Mouse (Mus musculus) hindbrain, embryonic 16.5 days (tissue): ENCODE results near the gene Slc38a2. TPM values are rescaled to one million over a fixed set of nuclear protein-coding genes. Genes with fewer than 3 reads are reported as not detected.

Experiments used
- ATAC-seq: fragments of 200-750 bp; cut with Nextera tagmentation; 2 replicates; pipeline ENCODE4 v1.8.0; 2017; ENCODE audit warnings: moderate TSS enrichment, moderate library complexity
- H3K27ac ChIP-seq: fragments of 300-500 bp; sonication (generic); 2 replicates; pipeline ENCODE4 v1.5.1; 2014; ENCODE audit warnings: low read depth, mild to moderate bottlenecking, control low read depth, low read length, moderate library complexity
- H3K27me3 ChIP-seq: fragments of 300-500 bp; sonication (generic); replicated peaks from 2 replicates; pipeline ENCODE4 v1.6.1; 2014; ENCODE audit warnings: low read length; ENCODE audit not compliant: control insufficient read depth, insufficient read depth
- H3K36me3 ChIP-seq: fragments of 300-500 bp; sonication (generic); 2 replicates; pipeline ENCODE4 v1.6.1; 2014; ENCODE audit warnings: mild to moderate bottlenecking, low read length, moderate library complexity, mixed read lengths; ENCODE audit not compliant: control insufficient read depth, insufficient read depth
- H3K4me1 ChIP-seq: fragments of 300-500 bp; sonication (generic); 2 replicates; pipeline ENCODE4 v1.6.1; 2014; ENCODE audit warnings: low read depth, low read length; ENCODE audit not compliant: control insufficient read depth, insufficient read depth
- H3K4me2 ChIP-seq: fragments of 300-500 bp; sonication (generic); 2 replicates; pipeline ENCODE4 v1.6.1; 2014; ENCODE audit warnings: mild to moderate bottlenecking, low read length, control low read depth, moderate library complexity
- H3K4me3 ChIP-seq: fragments of 300-500 bp; sonication (generic); 2 replicates; pipeline ENCODE4 v1.5.1; 2014; ENCODE audit warnings: mild to moderate bottlenecking, low read length, control low read depth, moderate library complexity
- H3K9ac ChIP-seq: fragments of 300-500 bp; sonication (generic); 2 replicates; pipeline ENCODE4 v1.6.1; 2014; ENCODE audit warnings: low read depth, mild to moderate bottlenecking, control low read depth, low read length, moderate library complexity
- H3K9me3 ChIP-seq: fragments of 300-500 bp; sonication (generic); 2 replicates; pipeline ENCODE4 v1.6.1; 2014; ENCODE audit warnings: mild to moderate bottlenecking, low read length, moderate library complexity; ENCODE audit not compliant: control insufficient read depth
- WGBS: fragments of 180-500 bp; shearing (Covaris S2); extraction: QIAGEN DNeasy Blood & Tissue Kit; methylation state at CpG from one replicate; pipeline ENCODE4 v1.1.7; 2014; 5-methylcytosine and 5-hydroxymethylcytosine counted together
- polyA plus RNA-seq: library from polyadenylated mRNA; unstranded; fragments of >200 nt; fragmentation: Nextera tagmentation; extraction: Ambion mirVana; gene quantifications from 2 replicates; pipeline ENCODE4 v1.2.1, GENCODE M21; 2015

Gene Slc38a2
- polyA plus RNA-seq, 1 experiment from 2014 or later = 87.4 TPM

DNA sequence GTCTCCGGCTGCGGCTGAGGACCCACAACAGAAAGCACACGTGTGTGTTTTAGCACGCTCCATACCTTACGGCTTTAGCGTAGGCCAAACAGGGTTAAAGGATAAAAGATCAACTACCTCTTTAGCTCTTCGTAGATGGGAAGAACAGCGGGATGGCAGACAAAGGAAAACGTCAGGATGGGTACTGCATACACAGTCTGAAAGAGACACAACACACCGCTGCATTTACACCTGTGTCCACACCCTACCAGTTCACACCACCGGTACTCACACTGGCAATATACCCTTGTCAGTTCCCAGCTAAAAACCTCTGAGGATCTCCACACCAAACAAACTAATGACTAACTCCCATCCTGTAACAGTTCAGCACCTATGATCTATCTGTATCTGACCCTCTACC lies 7.1 kb downstream of the Slc38a2 start:
- H3K4me3 ChIP-seq = no peak overlapping the region
- no peak for ATAC-seq
- H3K4me2 ChIP-seq = no peak overlapping the region
- no peaks in the 10 kb centered on the region for H3K9me3 ChIP-seq
- peaks cover 18% of the 10 kb centered on the region for H3K4me1 ChIP-seq
- peaks cover 63% of the 10 kb centered on the region for H3K36me3 ChIP-seq
- no peaks in the 10 kb centered on the region for H3K27me3 ChIP-seq
- no peak overlapping the region for H3K27ac ChIP-seq
- WGBS = 89% methylated on average over 11 of the region's 11 CpGs
- H3K9ac ChIP-seq = no peak overlapping the region

DNA sequence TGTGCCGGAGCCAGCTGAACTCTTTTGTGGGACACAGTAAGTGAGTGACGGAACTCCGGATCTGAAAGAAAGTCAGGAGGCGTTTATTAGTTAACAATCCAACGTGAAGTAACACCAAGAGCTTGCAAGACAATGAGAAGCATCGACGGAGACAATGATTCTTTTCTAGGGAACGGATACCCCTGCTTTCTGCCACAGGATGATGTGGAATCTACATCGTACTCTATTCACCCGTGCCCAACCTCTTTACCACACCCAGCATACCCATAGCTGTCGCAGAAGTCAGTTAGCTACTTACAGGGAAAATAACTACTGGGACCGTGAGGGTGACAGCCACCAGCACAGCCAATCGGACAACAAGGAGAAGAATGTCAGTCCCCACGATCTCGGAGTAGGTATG lies 8.1 kb downstream of the Slc38a2 start:
- Histone ChIP-seq H3K4me1 (peaks cover 7% of the 10 kb centered on the region), H3K9ac (no peak overlapping the region), H3K27ac (no peak overlapping the region), H3K27me3 (no peaks in the 10 kb centered on the region), H3K4me2 (no peak overlapping the region), H3K36me3 (peaks cover 66% of the 10 kb centered on the region), H3K9me3 (no peaks in the 10 kb centered on the region), H3K4me3 (no peak overlapping the region)
- WGBS = 89% methylated on average over 15 of the region's 15 CpGs
- ATAC-seq = no peak

DNA sequence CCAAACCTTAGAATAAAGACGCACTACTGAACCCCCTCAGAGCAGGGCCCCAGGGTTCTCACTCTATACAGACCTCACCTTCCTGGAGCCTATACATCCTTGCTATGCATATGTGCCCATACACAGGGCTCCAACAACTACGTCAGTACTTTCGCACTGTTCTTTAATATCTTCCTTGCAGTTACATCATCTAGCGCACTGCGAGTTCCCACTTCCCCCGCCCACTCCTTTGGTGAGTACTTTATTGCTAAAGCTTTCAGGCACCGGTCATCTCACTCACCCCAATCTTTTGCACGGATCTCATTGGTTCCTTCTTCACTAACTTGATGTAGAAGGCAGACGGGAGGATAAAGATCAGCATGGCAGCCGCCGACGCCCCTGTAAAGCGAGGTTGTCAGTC lies 8.7 kb downstream of the Slc38a2 start:
- no peaks in the 10 kb centered on the region for H3K9me3 ChIP-seq
- no peak overlapping the region for H3K9ac ChIP-seq
- no peak overlapping the region for H3K4me2 ChIP-seq
- H3K27ac ChIP-seq = no peak overlapping the region
- ATAC-seq = no peak
- peaks cover 66% of the 10 kb centered on the region for H3K36me3 ChIP-seq
- peaks cover 3% of the 10 kb centered on the region; the same call in 1 of the 2 replicates for H3K4me1 ChIP-seq
- H3K27me3 ChIP-seq = no peaks in the 10 kb centered on the region
- no peak overlapping the region for H3K4me3 ChIP-seq
- 92% methylated on average over 13 of the region's 13 CpGs for WGBS

DNA sequence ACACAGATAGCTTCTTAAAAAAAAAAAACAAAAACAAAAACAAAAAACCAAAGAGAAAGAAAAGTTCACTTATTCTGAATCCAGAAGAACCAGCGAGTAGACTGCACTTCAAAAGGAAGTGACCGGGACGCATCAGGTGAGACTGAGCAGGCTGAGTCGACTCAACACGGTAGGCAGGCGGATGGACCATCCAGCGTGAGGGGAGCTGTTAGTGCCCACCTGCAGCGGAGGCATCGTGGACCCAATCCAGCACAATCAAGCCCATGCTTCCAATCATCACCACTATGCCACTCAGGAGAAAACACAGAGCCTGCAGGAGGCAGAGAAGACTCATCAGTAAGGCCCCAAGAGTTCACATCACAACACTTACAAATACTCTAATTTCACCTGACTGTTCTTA lies 9.6 kb downstream of the Slc38a2 start:
- H3K4me3 ChIP-seq = no peak overlapping the region
- peaks cover 61% of the 10 kb centered on the region for H3K36me3 ChIP-seq
- H3K9me3 ChIP-seq = no peaks in the 10 kb centered on the region
- no peak overlapping the region for H3K4me2 ChIP-seq
- no peaks in the 10 kb centered on the region; the same call in 1 of the 2 replicates for H3K4me1 ChIP-seq
- WGBS = 88% methylated on average over 9 of the region's 9 CpGs
- H3K27me3 ChIP-seq = no peaks in the 10 kb centered on the region
- H3K9ac ChIP-seq = no peak overlapping the region
- H3K27ac ChIP-seq = no peak overlapping the region
- ATAC-seq = no peak

DNA sequence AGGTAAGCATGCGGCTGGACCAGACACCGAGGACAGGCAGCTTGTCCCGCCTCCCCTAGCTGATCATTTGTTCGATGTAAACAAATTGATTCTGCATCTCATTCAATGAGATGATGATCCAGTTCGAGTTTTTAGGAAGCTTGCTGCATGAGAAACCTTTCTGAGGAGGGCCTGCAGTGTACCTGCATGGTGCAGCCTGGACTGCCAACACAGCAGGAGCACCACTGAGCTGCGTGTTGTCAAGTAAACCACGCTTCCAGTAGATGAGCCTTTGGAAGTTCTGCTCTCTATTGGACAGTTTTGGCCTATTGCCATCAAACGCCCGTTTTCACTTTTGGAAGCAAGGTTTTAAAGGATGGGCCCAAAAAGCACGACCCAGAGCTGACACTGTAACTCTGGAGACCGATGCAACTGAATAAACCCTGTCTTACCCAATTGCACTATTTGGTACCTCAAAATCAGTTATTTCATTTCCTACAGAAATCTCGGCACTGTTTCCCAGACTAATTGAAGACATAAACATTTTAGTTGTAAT lies 10.7 kb downstream of the Slc38a2 start:
- no peaks in the 10 kb centered on the region; the same call in 1 of the 2 replicates for H3K4me1 ChIP-seq
- H3K36me3 ChIP-seq = peaks cover 54% of the 10 kb centered on the region
- WGBS = 74% methylated on average over 12 of the region's 12 CpGs
- no peak overlapping the region for H3K4me2 ChIP-seq
- no peaks in the 10 kb centered on the region for H3K9me3 ChIP-seq
- no peak overlapping the region for H3K27ac ChIP-seq
- no peak for ATAC-seq
- no peak overlapping the region for H3K9ac ChIP-seq
- H3K4me3 ChIP-seq = no peak overlapping the region
- no peaks in the 10 kb centered on the region for H3K27me3 ChIP-seq

DNA sequence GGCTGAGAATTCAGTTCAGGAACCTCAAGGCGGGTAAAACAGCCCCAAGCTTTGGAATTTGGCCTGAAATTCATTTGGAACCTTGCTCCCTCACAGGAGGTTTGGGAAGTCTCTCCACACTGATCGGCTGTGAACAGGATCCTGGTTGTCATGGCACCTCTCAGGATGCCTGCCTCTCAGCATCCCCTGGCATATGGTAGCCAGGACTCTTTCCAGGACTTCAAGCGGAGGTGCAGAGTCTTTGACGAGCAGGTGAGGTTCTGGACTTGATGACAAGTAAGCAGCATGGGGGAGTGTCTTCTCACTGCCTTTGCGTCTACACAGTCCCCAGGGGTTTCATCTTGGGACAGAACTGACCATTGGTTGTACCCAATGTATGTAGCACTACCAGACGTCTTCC lies 11.5 kb downstream of the Slc38a2 start:
- 0 out of 2 replicates have a peak, but pooled peaks have one; percentile 22 for ATAC-seq
- WGBS = 70% methylated on average over 6 of the region's 6 CpGs
- no peak overlapping the region for H3K9ac ChIP-seq
- no peaks in the 10 kb centered on the region for H3K27me3 ChIP-seq
- no peaks in the 10 kb centered on the region for H3K9me3 ChIP-seq
- no peak overlapping the region for H3K27ac ChIP-seq
- no peaks in the 10 kb centered on the region for H3K4me1 ChIP-seq
- H3K4me3 ChIP-seq = no peak overlapping the region
- H3K36me3 ChIP-seq = peaks cover 46% of the 10 kb centered on the region
- H3K4me2 ChIP-seq = no peak overlapping the region

DNA sequence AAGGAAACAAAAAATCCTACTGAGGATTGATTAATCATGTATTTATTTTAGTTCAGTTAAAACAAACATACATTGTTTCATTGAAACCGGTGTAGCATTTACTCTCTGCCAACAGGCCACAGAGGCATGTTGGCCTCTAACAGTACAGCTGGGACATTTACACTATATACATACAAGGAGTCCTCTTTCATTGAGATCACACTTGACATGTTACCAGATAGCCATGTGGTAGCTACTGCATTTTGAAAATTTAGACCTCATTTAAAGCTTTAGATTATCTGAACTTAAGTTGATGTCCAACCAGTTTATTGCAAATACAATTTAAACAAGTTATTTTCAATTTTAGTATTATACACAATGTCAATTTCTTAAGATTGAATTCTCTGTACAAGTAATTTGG lies 12.2 kb downstream of the Slc38a2 start:
- H3K4me1 ChIP-seq = no peaks in the 10 kb centered on the region
- no peak overlapping the region for H3K4me3 ChIP-seq
- H3K9ac ChIP-seq = no peak overlapping the region
- no peaks in the 10 kb centered on the region for H3K27me3 ChIP-seq
- no peaks in the 10 kb centered on the region for H3K9me3 ChIP-seq
- WGBS = 51% methylated on average over 1 of the region's 1 CpGs
- H3K27ac ChIP-seq = no peak overlapping the region
- H3K4me2 ChIP-seq = no peak overlapping the region
- peaks cover 39% of the 10 kb centered on the region for H3K36me3 ChIP-seq
- no peak for ATAC-seq

DNA sequence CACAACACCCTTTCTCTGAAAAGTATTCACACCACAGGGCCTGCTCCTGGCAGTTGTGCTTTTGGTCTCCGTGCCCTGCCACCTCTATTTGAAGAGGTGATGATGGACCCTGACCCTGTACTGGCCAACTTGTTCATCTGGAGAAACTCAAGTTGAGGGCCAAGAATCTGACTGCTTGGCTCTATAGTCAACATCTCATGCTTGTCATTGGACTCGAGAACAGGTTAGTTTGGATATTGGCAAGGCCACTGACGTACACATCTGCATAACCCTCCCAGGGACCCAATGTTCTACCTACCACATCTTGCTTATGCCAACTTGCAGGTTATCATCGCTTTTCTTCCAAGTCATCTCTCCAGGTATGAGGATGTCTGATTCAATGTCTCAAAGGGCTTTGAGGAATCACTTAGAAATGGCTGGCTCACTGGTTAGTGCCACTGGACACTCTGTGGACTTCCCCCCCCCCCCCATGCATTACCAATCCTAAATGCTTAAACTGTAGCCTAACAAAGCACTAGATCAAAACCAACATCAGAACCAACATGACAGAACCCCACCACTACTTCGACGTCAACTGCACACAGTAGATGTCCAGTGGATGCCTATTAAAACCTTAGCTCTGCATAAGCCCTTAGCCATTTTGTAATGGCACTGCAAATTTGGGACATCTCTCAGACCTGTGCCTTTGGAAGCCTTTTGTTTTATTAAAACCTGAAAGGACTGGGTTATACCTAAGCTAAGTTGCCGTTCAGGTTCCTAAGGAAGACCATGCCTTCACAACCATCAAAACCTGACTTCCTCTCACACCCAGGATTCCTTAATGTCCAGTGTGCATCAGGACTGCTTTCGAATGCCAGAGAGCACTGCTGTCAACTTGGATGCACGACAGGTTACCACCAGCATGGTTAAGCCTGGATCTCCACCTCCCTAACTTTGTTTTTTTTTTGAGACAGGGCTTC lies 13.1 kb downstream of the Slc38a2 start:
- H3K4me2 ChIP-seq = no peak overlapping the region
- no peaks in the 10 kb centered on the region for H3K27me3 ChIP-seq
- H3K36me3 ChIP-seq = peaks cover 30% of the 10 kb centered on the region
- no peak for ATAC-seq
- H3K27ac ChIP-seq = no peak overlapping the region
- no peaks in the 10 kb centered on the region for H3K4me1 ChIP-seq
- H3K9me3 ChIP-seq = no peaks in the 10 kb centered on the region
- 81% methylated on average over 9 of the region's 9 CpGs for WGBS
- H3K4me3 ChIP-seq = no peak overlapping the region
- no peak overlapping the region for H3K9ac ChIP-seq

DNA sequence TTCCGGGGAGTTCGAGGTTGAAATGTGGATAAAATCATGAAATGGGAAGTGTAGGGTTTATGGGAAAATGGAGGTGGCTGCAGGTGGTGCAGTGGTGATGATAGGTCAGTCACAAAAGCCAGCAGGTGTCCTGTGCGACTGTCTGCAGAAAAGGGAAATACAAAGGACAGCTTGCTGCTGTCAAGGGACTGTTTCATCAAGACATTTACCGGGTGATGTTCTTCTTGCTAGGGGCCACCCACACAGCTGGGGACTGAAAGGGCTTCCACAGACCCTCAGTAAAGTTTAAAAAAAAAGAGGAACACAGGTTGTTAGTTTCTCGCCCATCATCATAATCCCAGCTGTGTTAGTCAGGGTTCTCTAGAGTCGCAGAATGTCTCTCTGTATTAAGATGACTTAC lies 14.3 kb downstream of the Slc38a2 start:
- Histone ChIP-seq H3K4me3 (no peak overlapping the region), H3K9ac (no peak overlapping the region), H3K4me2 (no peak overlapping the region), H3K27ac (no peak overlapping the region), H3K4me1 (no peaks in the 10 kb centered on the region), H3K9me3 (no peaks in the 10 kb centered on the region), H3K36me3 (peaks cover 19% of the 10 kb centered on the region), H3K27me3 (no peaks in the 10 kb centered on the region)
- no peak for ATAC-seq
- 58% methylated on average over 6 of the region's 6 CpGs for WGBS
